Mouse (Mus musculus): ENCODE measurements at regions not wholly inside any gene's neighbourhood (a gene's known extent, or its start where the extent isn't known, plus 50 kb on each side); places are given as distances from the start of the nearest gene placed in this dataset.

- TF ChIP-seq TCF12 (IDR thresholded peaks at IDR 0.05; ENCODE audit: insufficient read depth, poor library complexity, severe bottlenecking), result no peak
- no peak for TF ChIP-seq POLR2A (IDR thresholded peaks at IDR 0.05; ENCODE audit: insufficient read length, low read depth)
These were observed 993.3 kb downstream of the Defb40 start for GRCm38 (mm10) chr8:17984779-17985178.
